Mouse (Mus musculus) limb, embryonic 11.5 days (tissue): ENCODE results near the gene Erap1. TPM values are rescaled to one million over a fixed set of nuclear protein-coding genes. Genes with fewer than 3 reads are reported as not detected.
A peak's percentile ranks its signal among the peaks of the same experiment; 100 is the strongest.
"Not testable (repeated sequence)": the region's sequence is repeated elsewhere in the genome, so short reads cannot be mapped to it uniquely, and the experiment has no call there.

Experiments
- ATAC-seq: fragments of 200-750 bp; cut with Nextera tagmentation; 2 replicates; pipeline ENCODE4 v1.8.0; 2017; ENCODE audit warnings: low read depth; ENCODE audit not compliant: insufficient number of reproducible peaks, low FRiP score, low TSS enrichment
- DNase-seq: peaks from one replicate; pipeline ENCODE4 v3.0.0-alpha.2; 2015; ENCODE audit warnings: low spot score
- H3K27ac ChIP-seq: fragments of 300-500 bp; sonication (generic); replicated peaks from 2 replicates; pipeline ENCODE4 v1.5.1; 2014; ENCODE audit warnings: low read depth, mild to moderate bottlenecking, low read length
- H3K27me3 ChIP-seq: fragments of 300-500 bp; sonication (generic); 2 replicates; pipeline ENCODE4 v1.6.1; 2014; ENCODE audit warnings: mild to moderate bottlenecking, low read length, mixed read lengths; ENCODE audit not compliant: control insufficient read depth, insufficient read depth
- H3K36me3 ChIP-seq: fragments of 300-500 bp; sonication (generic); 2 replicates; pipeline ENCODE4 v1.6.1; 2014; ENCODE audit warnings: mild to moderate bottlenecking, low read length, moderate library complexity, mixed read lengths; ENCODE audit not compliant: control insufficient read depth, insufficient read depth
- H3K4me1 ChIP-seq: fragments of 300-500 bp; sonication (generic); 2 replicates; pipeline ENCODE4 v1.6.1; 2014; ENCODE audit warnings: low read length, mixed read lengths; ENCODE audit not compliant: control insufficient read depth, insufficient read depth
- H3K4me2 ChIP-seq: fragments of 300-500 bp; sonication (generic); 2 replicates; pipeline ENCODE4 v1.6.1; 2014; ENCODE audit warnings: low read depth, mild to moderate bottlenecking, moderate library complexity; ENCODE audit not compliant: severe bottlenecking
- H3K4me3 ChIP-seq: fragments of 300-500 bp; sonication (generic); 2 replicates; pipeline ENCODE4 v1.5.1; 2014; ENCODE audit warnings: low read depth, low read length
- H3K9ac ChIP-seq: fragments of 300-500 bp; sonication (generic); 2 replicates; pipeline ENCODE4 v1.6.1; 2014; ENCODE audit warnings: mild to moderate bottlenecking, low read length
- H3K9me3 ChIP-seq: fragments of 300-500 bp; sonication (generic); 2 replicates; pipeline ENCODE4 v1.6.1; 2016; ENCODE audit warnings: low read length; ENCODE audit not compliant: control insufficient read depth
- WGBS: fragments of 180-500 bp; shearing (Covaris S2); extraction: QIAGEN DNeasy Blood & Tissue Kit; methylation state at CpG from one replicate; pipeline ENCODE4 v1.1.7; 2014; 5-methylcytosine and 5-hydroxymethylcytosine counted together
- polyA plus RNA-seq: library from polyadenylated mRNA; unstranded; fragments of >200 nt; fragmentation: Nextera tagmentation; extraction: Ambion mirVana; gene quantifications from 2 replicates; pipeline ENCODE4 v1.2.1, GENCODE M21; 2014

Gene Erap1
- polyA plus RNA-seq, 1 experiment from 2014 or later = 3.5 TPM

DNA sequence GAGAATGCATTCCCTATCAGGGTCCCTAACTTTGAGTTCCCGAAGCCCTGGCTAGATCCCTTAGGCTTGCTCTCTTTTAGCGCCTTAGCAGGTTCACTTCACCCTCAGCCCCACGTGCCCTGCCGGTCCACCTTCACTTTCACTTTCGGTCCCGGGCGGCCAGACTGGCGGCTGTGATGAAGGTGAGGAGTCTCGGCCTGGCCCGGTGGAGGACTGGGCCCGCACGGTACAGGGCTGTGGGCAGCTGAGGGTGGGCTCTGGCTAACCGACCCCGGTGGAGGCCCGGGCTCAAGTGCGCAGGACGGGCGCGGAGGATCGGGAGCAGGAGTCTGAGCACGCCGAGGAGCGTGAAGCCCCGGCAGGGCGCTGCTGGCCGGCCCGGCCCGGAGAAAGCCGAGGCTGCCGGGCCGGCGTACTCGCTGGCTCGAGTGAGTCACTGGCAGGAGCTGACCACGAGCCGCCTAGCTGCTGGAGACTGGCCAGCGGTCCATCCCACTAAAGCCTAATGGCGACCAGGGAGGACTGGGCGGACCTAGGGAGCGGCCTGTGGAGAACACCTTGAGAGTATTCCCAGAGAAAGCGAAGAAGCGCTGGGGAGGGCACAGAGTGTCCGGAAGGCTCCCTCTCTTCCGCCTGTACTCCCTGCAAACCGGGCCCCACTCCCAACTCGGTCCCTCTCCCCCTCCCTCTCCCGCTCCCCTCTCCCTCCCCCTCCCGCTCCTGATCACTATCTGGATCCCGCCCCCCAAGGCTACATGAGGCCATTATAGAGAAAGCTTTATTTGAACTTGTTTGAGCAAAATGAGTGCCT, 549 bp downstream of the Erap1 start:
- Histone ChIP-seq H3K27ac (peak overlapping the region; percentile 85), H3K4me2 (peak overlapping the region; percentile 59), H3K36me3 (no peaks in the 10 kb centered on the region), H3K4me1 (0 out of 2 replicates have a peak, but pooled peaks cover 4% of the 10 kb centered on the region), H3K27me3 (no peaks in the 10 kb centered on the region), H3K9me3 (no peaks in the 10 kb centered on the region), H3K9ac (peak overlapping the region; percentile 94), H3K4me3 (peak overlapping the region; percentile 63)
- DNase-seq = peak; percentile 81
- WGBS = under 1% methylated on average over 47 of the region's 49 CpGs
- ATAC-seq = peak; percentile 86

DNA sequence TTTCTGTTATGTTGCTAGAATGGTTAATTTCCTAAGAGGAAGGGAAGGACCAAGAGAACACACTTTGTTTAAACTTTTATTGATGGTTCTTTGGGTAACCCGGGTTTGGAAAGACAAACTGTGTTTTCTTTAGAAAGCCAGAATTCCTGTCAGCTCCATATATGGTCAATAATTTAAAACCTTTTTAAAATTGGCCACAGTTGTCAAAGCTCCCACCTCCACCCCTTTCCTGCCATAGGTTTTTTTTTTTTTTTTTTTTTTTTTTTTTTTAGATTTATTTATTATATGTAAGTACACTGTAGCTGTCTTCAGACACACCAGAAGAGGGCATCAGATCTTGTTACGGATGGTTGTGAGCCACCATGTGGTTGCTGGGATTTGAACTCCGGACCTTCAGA, 1.2 kb downstream of the Erap1 start:
- Histone ChIP-seq H3K4me3 (peak overlapping the region; percentile 63), H3K4me2 (peak overlapping the region; percentile 59; the same call in 1 of the 2 replicates)
- H3K27me3 ChIP-seq, H3K9ac ChIP-seq, DNase-seq, ATAC-seq, H3K27ac ChIP-seq, H3K9me3 ChIP-seq, H3K4me1 ChIP-seq, H3K36me3 ChIP-seq: not testable (repeated sequence)
- WGBS = 75% methylated on average over 3 of the region's 3 CpGs

DNA sequence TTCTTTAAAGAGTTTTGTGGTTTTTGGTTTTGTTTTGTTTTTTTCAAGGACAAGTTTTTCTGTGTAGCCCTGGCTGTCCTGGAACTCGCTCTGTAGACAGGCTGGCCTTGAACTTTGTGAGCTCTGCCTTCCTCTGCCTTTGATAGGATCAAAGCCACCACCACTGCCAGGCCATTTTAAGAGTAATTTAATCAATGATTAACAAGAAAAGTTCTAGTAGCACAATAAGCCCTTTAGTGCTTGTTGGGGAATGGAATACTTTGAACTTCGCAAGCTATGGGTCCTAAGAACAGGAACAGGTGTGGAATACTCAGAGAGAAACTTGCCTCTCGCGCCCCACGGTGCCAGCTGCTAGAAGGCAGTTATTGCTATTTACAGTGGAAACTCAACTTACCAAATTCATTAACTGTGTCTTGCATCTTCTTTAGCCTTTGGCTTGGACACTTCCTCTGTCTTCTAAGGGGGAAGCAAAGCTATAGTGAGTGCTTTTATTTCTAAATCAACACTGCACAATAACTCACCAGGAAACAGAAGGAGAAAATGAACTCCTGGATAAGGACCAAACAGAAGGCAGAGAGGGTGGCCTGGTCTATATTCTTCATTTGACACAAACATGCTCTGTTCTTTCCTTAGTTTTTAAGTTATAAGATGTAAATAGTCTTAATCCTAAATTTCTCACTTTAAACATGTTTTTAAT, 56.3 kb downstream of the Erap1 start:
- Histone ChIP-seq H3K36me3 (no peaks in the 10 kb centered on the region), H3K27ac (no peak overlapping the region), H3K4me2 (no peak overlapping the region), H3K27me3 (no peaks in the 10 kb centered on the region), H3K9me3 (no peaks in the 10 kb centered on the region), H3K9ac (no peak overlapping the region), H3K4me1 (no peaks in the 10 kb centered on the region), H3K4me3 (no peak overlapping the region)
- DNase-seq = no peak
- WGBS = 75% methylated on average over 5 of the region's 5 CpGs
- ATAC-seq = no peak

GRCm38 (mm10) chr13:74696225-74696624, 56.9 kb downstream of the Erap1 start:
- Histone ChIP-seq H3K4me2 (no peak overlapping the region), H3K9ac (no peak overlapping the region), H3K36me3 (no peaks in the 10 kb centered on the region), H3K4me1 (no peaks in the 10 kb centered on the region), H3K4me3 (no peak overlapping the region), H3K27me3 (no peaks in the 10 kb centered on the region), H3K27ac (no peak overlapping the region), H3K9me3 (no peaks in the 10 kb centered on the region)
- DNase-seq = no peak
- 47% methylated on average over 3 of the region's 3 CpGs for WGBS
- ATAC-seq = no peak

DNA sequence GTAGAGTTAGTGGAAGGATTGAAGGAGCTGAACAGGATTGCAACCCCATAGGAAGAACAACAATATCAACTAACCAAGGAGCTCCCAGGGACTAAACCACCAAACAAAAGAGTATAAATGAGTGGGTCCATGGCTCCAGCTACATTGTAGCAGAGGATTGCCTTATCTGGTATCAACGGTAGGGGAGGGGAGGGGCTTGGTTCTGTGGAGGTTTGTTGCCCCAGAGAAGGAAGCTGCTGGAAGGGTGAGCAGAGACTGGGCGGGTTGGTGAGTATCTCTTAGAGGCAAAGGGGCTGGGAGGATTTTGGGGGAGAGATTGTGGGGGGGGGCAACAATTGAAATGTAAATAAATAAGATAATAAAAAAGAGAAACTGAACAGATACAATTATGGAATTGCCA, 79.6 kb downstream of the Erap1 start:
- 79% methylated on average over 2 of the region's 2 CpGs for WGBS
- Histone ChIP-seq H3K36me3 (no peaks in the 10 kb centered on the region), H3K27me3 (no peaks in the 10 kb centered on the region), H3K9me3 (no peaks in the 10 kb centered on the region), H3K27ac (no peak overlapping the region), H3K4me3 (no peak overlapping the region), H3K4me1 (no peaks in the 10 kb centered on the region), H3K9ac (no peak overlapping the region), H3K4me2 (no peak overlapping the region)
- ATAC-seq (no peak), DNase-seq (no peak)

- Histone ChIP-seq H3K4me1 (no peaks in the 10 kb centered on the region), H3K9me3 (no peaks in the 10 kb centered on the region), H3K4me3 (no peak overlapping the region), H3K27ac (no peak overlapping the region), H3K27me3 (no peaks in the 10 kb centered on the region), H3K9ac (no peak overlapping the region), H3K4me2 (no peak overlapping the region), H3K36me3 (peaks cover 2% of the 10 kb centered on the region; the same call in 1 of the 2 replicates)
- no peak for DNase-seq
- no peak for ATAC-seq
- 90% methylated on average over 4 of the region's 4 CpGs for WGBS
These were observed 94.4 kb downstream of the Erap1 start for GRCm38 (mm10) chr13:74733726-74734125.

DNA sequence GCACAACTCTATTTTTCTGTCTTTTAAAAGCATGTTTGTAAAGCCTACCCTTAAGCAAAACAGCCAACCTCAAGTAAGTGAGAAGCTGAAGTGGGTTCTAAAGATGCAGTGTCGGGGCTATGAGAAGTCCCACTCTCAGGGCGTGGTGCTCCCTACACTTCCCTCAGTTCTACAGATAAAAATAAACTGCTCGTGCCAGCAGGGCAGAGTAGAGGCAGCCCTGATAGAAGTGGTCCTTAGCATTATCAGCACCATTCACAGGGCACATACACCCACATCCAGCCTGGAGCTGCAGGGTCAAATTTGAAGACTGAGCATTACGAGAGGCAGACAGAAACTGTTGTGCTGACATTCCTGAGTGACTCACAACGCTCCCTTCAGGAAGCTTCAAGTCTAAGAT, 96.5 kb downstream of the Erap1 start:
- ATAC-seq = no peak
- Histone ChIP-seq H3K27me3 (no peaks in the 10 kb centered on the region), H3K9ac (no peak overlapping the region), H3K36me3 (peaks cover 2% of the 10 kb centered on the region; the same call in 1 of the 2 replicates), H3K9me3 (no peaks in the 10 kb centered on the region), H3K27ac (no peak overlapping the region), H3K4me1 (no peaks in the 10 kb centered on the region), H3K4me2 (no peak overlapping the region), H3K4me3 (no peak overlapping the region)
- DNase-seq = no peak
- 88% methylated on average over 5 of the region's 5 CpGs for WGBS

- 86% methylated on average over 2 of the region's 2 CpGs for WGBS
- ATAC-seq = no peak
- Histone ChIP-seq H3K36me3 (peaks cover 2% of the 10 kb centered on the region; the same call in 1 of the 2 replicates), H3K27ac (no peak overlapping the region), H3K4me2 (no peak overlapping the region), H3K27me3 (no peaks in the 10 kb centered on the region), H3K4me1 (no peaks in the 10 kb centered on the region), H3K9ac (no peak overlapping the region), H3K4me3 (no peak overlapping the region), H3K9me3 (no peaks in the 10 kb centered on the region)
- no peak for DNase-seq
These were observed 97.0 kb downstream of the Erap1 start for GRCm38 (mm10) chr13:74736396-74736795.
